Mouse (Mus musculus) liver, postnatal 0 days (tissue): ENCODE measurements around the gene Slc7a14. TPM values are rescaled to one million over a fixed set of nuclear protein-coding genes. Genes with fewer than 3 reads are reported as not detected.

ENCODE experiments used
- ATAC-seq: fragments of 200-750 bp; cut with Nextera tagmentation; 2 replicates; pipeline ENCODE4 v1.8.0; 2017; ENCODE audit warnings: mild to moderate bottlenecking, moderate library complexity
- DNase-seq: peaks from one replicate; pipeline ENCODE4 v3.0.0-alpha.2; 2016
- H3K27ac ChIP-seq: fragments of 300-500 bp; sonication (generic); 2 replicates; pipeline ENCODE4 v1.5.1; 2014; ENCODE audit warnings: antibody characterized with exemption, moderate library complexity, mild to moderate bottlenecking, low read depth
- H3K27me3 ChIP-seq: fragments of 300-500 bp; sonication (generic); 2 replicates; pipeline ENCODE4 v1.6.1; 2014; ENCODE audit warnings: low read length, control low read depth, mixed read lengths; ENCODE audit not compliant: insufficient read depth
- H3K36me3 ChIP-seq: fragments of 300-500 bp; sonication (generic); replicated peaks from 2 replicates; pipeline ENCODE4 v1.6.1; 2014; ENCODE audit warnings: mild to moderate bottlenecking, control low read depth, low read length, moderate library complexity, mixed read lengths; ENCODE audit not compliant: insufficient read depth
- H3K4me1 ChIP-seq: fragments of 300-500 bp; sonication (generic); 2 replicates; pipeline ENCODE4 v1.6.1; 2014; ENCODE audit warnings: antibody characterized with exemption, mild to moderate bottlenecking, control low read depth; ENCODE audit not compliant: insufficient read depth
- H3K4me2 ChIP-seq: fragments of 300-500 bp; sonication (generic); 2 replicates; pipeline ENCODE4 v1.6.1; 2014; ENCODE audit warnings: low read depth, mild to moderate bottlenecking, low read length, moderate library complexity, mixed read lengths
- H3K4me3 ChIP-seq: fragments of 300-500 bp; sonication (generic); 2 replicates; pipeline ENCODE4 v1.5.1; 2014; ENCODE audit warnings: low read depth, low read length
- H3K9ac ChIP-seq: fragments of 300-500 bp; sonication (generic); replicated peaks from 2 replicates; pipeline ENCODE4 v1.6.1; 2014; ENCODE audit warnings: mild to moderate bottlenecking, moderate library complexity
- H3K9me3 ChIP-seq: fragments of 300-500 bp; sonication (generic); 2 replicates; pipeline ENCODE4 v1.6.1; 2016; ENCODE audit warnings: mild to moderate bottlenecking, control low read depth, low read length, mixed read lengths
- CTCF ChIP-seq: sonication (generic); IDR thresholded peaks from 2 replicates; pipeline ENCODE4 v1.5.1; 2016; ENCODE audit warnings: antibody characterized with exemption, low read depth
- EP300 ChIP-seq: IDR thresholded peaks from 2 replicates; pipeline ENCODE4 v1.6.1; 2016; ENCODE audit warnings: antibody characterized with exemption, low read depth, mild to moderate bottlenecking
- WGBS: fragments of 180-500 bp; shearing (Covaris S2); extraction: QIAGEN DNeasy Blood & Tissue Kit; methylation state at CpG from one replicate; pipeline ENCODE4 v1.1.7; 2014; ENCODE audit not compliant: insufficient replicate concordance; 5-methylcytosine and 5-hydroxymethylcytosine counted together
- polyA plus RNA-seq: library from polyadenylated mRNA; unstranded; fragments of >200 nt; fragmentation: Nextera tagmentation; extraction: Ambion mirVana; gene quantifications from 2 replicates; pipeline ENCODE4 v1.2.1, GENCODE M21; 2015

Slc7a14 gene
- polyA plus RNA-seq, 1 experiment from 2014 or later: 0.05 TPM

- WGBS: 62% methylated on average over 3 of the region's 3 CpGs
These were observed 46.6 kb downstream of the Slc7a14 start for GRCm38 (mm10) chr3:31263535-31263934.

GRCm38 (mm10) chr3:31261418-31262014 lies 48.7 kb downstream of the Slc7a14 start:
- Histone ChIP-seq H3K9me3 (no peaks in the 10 kb centered on the region), H3K36me3 (no peaks in the 10 kb centered on the region), H3K27me3 (no peaks in the 10 kb centered on the region), H3K4me2 (no peak overlapping the region), H3K9ac (no peak overlapping the region), H3K4me1 (no peaks in the 10 kb centered on the region), H3K27ac (no peak overlapping the region), H3K4me3 (no peak overlapping the region)
- no peak for DNase-seq
- TF ChIP-seq EP300 (no peak), CTCF (no peak)
- ATAC-seq: no peak
- WGBS: 60% methylated on average over 7 of the region's 7 CpGs

More at GRCm38 (mm10) chr3:31263535-31263934, 46.6 kb downstream of the Slc7a14 start:
- Histone ChIP-seq H3K4me3 (no peak overlapping the region), H3K9me3 (no peaks in the 10 kb centered on the region), H3K9ac (no peak overlapping the region), H3K4me1 (no peaks in the 10 kb centered on the region), H3K4me2 (no peak overlapping the region), H3K27ac (no peak overlapping the region), H3K36me3 (no peaks in the 10 kb centered on the region), H3K27me3 (no peaks in the 10 kb centered on the region)
- DNase-seq: no peak
- no peak for ATAC-seq
- no peak for TF ChIP-seq CTCF
- TF ChIP-seq EP300: no peak

DNA sequence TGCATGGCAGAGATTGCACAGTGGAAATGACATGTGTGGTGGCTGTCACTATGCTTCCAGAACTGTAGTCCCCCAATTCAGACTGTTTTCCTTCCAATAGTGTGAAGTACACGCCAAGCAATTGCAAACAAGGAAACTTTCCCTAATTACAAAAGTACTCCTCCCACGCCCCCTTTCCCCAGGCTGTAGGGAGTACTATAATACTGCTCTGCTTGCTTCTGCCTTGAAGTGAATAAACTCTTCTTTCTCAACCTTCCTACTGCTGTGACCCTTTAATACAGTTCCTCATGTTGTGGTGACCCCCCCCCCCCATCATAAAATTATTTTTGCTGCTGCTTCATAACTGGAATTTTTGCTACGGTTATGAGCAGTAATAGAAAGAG lies 49.2 kb downstream of the Slc7a14 start:
- Histone ChIP-seq H3K9me3 (no peaks in the 10 kb centered on the region), H3K27ac (no peak overlapping the region), H3K9ac (no peak overlapping the region), H3K4me1 (no peaks in the 10 kb centered on the region), H3K27me3 (no peaks in the 10 kb centered on the region), H3K4me3 (no peak overlapping the region), H3K4me2 (no peak overlapping the region), H3K36me3 (no peaks in the 10 kb centered on the region)
- ATAC-seq: no peak
- DNase-seq: no peak
- no peak for TF ChIP-seq EP300
- TF ChIP-seq CTCF: no peak
- WGBS: 53% methylated on average over 3 of the region's 3 CpGs

GRCm38 (mm10) chr3:31260329-31260963 lies 49.7 kb downstream of the Slc7a14 start:
- no peak overlapping the region for H3K4me3 ChIP-seq
- ATAC-seq: peak; percentile 94
- no peak overlapping the region for H3K9ac ChIP-seq
- H3K4me2 ChIP-seq: no peak overlapping the region
- no peaks in the 10 kb centered on the region for H3K9me3 ChIP-seq
- H3K27me3 ChIP-seq: no peaks in the 10 kb centered on the region
- H3K36me3 ChIP-seq: no peaks in the 10 kb centered on the region
- TF ChIP-seq CTCF (no peak), EP300 (no peak)
- no peaks in the 10 kb centered on the region for H3K4me1 ChIP-seq
- no peak overlapping the region for H3K27ac ChIP-seq
- WGBS: 42% methylated on average over 7 of the region's 7 CpGs
- peak; percentile 34 for DNase-seq

GRCm38 (mm10) chr3:31259553-31260255 lies 50.5 kb downstream of the Slc7a14 start:
- TF ChIP-seq CTCF (no peak), EP300 (no peak)
- Histone ChIP-seq H3K9ac (no peak overlapping the region), H3K36me3 (no peaks in the 10 kb centered on the region), H3K9me3 (no peaks in the 10 kb centered on the region), H3K27ac (no peak overlapping the region), H3K4me1 (no peaks in the 10 kb centered on the region), H3K4me2 (no peak overlapping the region), H3K27me3 (no peaks in the 10 kb centered on the region), H3K4me3 (no peak overlapping the region)
- DNase-seq (no peak), ATAC-seq (no peak)
- 41% methylated on average over 7 of the region's 7 CpGs for WGBS

DNA sequence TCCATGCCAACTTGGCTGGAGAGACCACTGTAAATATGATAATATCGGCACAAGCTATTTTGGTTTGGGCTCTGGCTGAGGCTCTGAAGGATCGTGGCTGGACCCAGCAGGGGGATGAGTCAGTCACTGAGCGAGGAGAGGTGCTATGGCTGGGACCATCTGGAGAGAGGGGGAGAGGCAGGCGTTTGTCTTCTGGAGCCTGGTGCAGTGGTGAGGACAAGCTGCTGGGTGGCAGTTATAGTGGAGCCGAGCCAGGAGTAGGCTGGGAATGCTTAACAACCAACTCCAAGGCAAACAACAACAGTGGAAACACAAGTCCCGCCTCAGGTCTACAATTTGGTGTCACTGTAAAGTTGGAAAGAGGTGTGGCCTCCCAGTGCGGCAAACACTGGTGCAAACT lies 55.8 kb downstream of the Slc7a14 start:
- Histone ChIP-seq H3K4me2 (no peak overlapping the region), H3K4me1 (no peaks in the 10 kb centered on the region), H3K4me3 (no peak overlapping the region), H3K9me3 (no peaks in the 10 kb centered on the region), H3K27me3 (no peaks in the 10 kb centered on the region), H3K27ac (no peak overlapping the region), H3K9ac (no peak overlapping the region), H3K36me3 (no peaks in the 10 kb centered on the region)
- ATAC-seq: no peak
- no peak for DNase-seq
- no peak for TF ChIP-seq CTCF
- no peak for TF ChIP-seq EP300
- WGBS: 70% methylated on average over 7 of the region's 7 CpGs
